Mouse (Mus musculus) heart, postnatal 14 days (tissue): ENCODE results near the gene Dhx57. TPM values are rescaled to one million over a fixed set of nuclear protein-coding genes. Genes with fewer than 3 reads are reported as not detected.
"Not testable (repeated sequence)": the region's sequence is repeated elsewhere in the genome, so short reads cannot be mapped to it uniquely, and the experiment has no call there.

Experiments used
- DNase-seq, 2 experiments: peaks; one replicate each; pipeline ENCODE4 v3.0.0; 2021 to 2022
- intact Hi-C: fragments of 180-260 bp; cut with DNase I; formaldehyde crosslinking; loops from one replicate; pipeline ENCODE4 v1.15.1; 2025
- total RNA-seq, 2 experiments: library from RNA; stranded (reverse); gene quantifications; 2 replicates each; pipeline ENCODE4 v1.2.3; 2021

Dhx57 gene
- total RNA-seq, 2 experiments from 2014 or later: 8.2 to 9.7 TPM

DNA sequence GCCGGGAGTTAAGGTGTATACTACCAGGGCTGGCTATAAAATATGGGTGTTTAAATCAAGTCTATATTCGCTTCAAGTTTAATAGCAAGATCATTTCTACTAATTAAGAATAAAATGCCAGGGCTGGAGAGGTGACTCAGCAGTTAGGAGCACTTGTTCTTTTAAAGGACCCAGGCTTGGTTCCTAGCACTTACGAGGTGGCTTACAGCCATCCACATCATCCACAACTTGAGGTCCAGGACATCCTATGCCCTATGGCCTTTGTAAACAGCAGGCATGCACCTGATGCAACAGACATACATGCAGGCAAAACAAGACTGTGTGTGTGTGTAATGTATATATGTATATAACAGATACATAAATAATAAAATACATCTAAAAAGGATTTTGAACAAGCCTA lies 22.1 kb downstream of the Dhx57 start:
- intact Hi-C loops: no loop called here
- DNase-seq: no peak

- DNase-seq: no peak
- intact Hi-C loops: no loop called here
Measured at GRCm38 (mm10) chr17:80267065-80267464, 23.2 kb downstream of the Dhx57 start.

- DNase-seq: peak; percentile 69 to 74
- intact Hi-C loops: no loop called here
Measured at GRCm38 (mm10) chr17:80255208-80255607, 35.1 kb downstream of the Dhx57 start.

GRCm38 (mm10) chr17:80254421-80254820 lies 35.9 kb downstream of the Dhx57 start:
- no peak for DNase-seq
- intact Hi-C loops: no loop called here

- intact Hi-C loops: no loop called here
- DNase-seq: no peak
Measured at GRCm38 (mm10) chr17:80252757-80253525, 37.3 kb downstream of the Dhx57 start.

GRCm38 (mm10) chr17:80243116-80243515 lies 47.2 kb downstream of the Dhx57 start:
- intact Hi-C loops: no loop called here
- no peak for DNase-seq

- no peak for DNase-seq
- intact Hi-C loops: no loop called here
Measured at GRCm38 (mm10) chr17:80241594-80241993, 48.7 kb downstream of the Dhx57 start.

- no peak for DNase-seq
- intact Hi-C loops: no loop called here
Measured at GRCm38 (mm10) chr17:80237475-80237874, 52.8 kb downstream of the Dhx57 start.

DNA sequence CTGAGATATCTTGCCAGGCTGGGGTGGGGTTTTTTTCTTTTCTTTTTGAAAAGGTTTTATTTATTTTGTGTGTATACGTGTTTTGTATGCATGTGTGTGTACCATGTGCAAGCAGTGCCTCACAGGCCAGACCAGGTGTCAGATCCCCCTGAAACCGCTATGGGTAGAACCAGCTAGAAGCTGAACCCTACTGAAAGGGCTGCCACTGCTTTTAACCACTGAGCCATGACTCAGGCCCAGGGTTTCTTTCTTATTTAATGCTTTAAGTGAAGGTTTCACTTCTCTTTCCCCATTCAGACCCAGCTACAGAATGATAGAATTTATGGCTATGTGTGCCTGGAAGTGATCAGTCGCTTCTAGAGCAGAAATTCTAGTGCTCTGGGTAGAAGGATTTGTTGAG lies 53.5 kb downstream of the Dhx57 start:
- intact Hi-C loops: no loop called here
- DNase-seq: no peak

DNA sequence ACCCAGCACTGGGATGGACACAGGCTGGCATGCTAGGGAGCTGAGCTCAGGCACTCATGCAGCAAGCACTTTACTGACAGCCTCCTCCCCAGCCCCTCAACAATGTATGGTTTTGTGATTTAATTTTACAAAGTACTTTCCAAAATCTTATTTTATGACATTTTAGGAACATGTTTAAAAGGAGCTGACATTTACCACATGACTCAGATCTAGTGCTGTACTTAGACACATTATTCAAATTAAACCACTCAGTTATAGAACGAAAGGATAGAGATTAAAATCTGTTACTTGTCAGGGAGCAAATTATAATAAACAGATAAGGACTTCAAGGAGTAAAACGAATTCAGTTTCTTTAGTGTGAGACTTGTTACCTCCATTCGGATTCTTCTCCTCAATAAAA lies 54.8 kb downstream of the Dhx57 start:
- intact Hi-C loops: no loop called here
- DNase-seq: no peak

DNA sequence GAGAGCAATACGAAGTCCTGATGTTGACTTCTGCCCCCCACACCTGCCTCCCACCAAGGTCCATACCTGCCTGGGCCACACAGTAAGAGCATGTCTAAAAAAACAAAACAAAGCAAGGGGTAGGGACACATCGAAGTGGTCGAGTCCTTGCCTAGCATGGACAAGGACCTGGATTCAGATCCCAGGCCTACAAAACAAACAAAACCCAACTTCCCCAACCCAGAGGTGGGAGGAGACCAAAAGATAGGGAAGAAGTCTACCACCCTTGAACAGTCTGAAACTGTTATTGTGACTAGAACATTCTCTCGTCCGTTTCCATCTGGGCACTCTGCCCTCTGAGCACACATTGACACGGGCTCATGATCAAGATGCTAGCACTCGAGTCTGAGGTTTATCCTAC lies 55.9 kb downstream of the Dhx57 start:
- DNase-seq: no peak
- intact Hi-C loops: no loop called here

GRCm38 (mm10) chr17:80233844-80234243 lies 56.4 kb downstream of the Dhx57 start:
- no peak for DNase-seq
- intact Hi-C loops: no loop called here

GRCm38 (mm10) chr17:80229396-80229795 lies 60.9 kb downstream of the Dhx57 start:
- intact Hi-C loops: no loop called here

DNA sequence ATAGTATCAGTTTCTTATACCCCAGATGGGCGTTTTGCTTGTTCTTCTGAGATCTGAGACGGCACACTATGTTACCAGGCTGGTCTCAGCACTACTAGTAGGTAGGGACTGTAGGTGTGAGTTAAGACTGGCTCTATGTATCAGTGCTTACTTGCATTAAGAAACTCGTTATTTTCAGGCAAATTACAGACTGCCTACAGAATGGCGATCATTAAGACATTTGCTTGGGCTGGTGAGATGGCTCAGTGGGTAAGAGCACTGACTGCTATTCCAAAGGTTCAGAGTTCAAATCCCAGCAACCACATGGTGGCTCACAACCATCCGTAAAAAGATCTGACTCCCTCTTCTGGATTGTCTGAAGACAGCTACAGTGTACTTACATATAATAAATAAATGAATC lies 65.1 kb downstream of the Dhx57 start:
- intact Hi-C loops, DNase-seq: not testable (repeated sequence)

More at GRCm38 (mm10) chr17:80229396-80229795, 60.9 kb downstream of the Dhx57 start:
- peak; percentile 32 to 43 for DNase-seq

GRCm38 (mm10) chr17:80224326-80225116 lies 65.8 kb downstream of the Dhx57 start, which contains the start of gene Gemin6:
Gemin6 (plus strand) TSS chr17:80224441.
- intact Hi-C loops: no loop called here
- peak; percentile 73 to 80 for DNase-seq

DNA sequence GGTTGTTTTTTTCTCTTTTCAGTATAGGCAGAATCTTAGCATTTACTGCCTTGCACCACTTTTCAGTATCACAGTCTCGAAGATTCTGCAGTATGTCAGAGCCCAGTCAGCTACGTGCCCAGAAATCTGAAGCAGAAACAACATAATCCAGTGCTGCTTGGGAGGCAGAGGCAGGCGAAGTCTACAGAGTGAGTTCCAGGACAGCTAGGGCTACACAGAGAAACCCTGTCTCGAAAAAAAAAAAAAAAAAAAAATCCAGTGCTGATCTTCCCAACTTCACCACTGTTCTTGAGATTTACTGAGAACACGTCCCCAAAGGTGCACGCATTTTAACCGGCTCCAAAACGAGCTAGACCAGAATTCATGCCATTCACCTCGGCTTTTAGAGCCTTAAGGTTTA lies 66.4 kb downstream of the Dhx57 start:
- intact Hi-C loops: no loop called here
- no peak for DNase-seq

DNA sequence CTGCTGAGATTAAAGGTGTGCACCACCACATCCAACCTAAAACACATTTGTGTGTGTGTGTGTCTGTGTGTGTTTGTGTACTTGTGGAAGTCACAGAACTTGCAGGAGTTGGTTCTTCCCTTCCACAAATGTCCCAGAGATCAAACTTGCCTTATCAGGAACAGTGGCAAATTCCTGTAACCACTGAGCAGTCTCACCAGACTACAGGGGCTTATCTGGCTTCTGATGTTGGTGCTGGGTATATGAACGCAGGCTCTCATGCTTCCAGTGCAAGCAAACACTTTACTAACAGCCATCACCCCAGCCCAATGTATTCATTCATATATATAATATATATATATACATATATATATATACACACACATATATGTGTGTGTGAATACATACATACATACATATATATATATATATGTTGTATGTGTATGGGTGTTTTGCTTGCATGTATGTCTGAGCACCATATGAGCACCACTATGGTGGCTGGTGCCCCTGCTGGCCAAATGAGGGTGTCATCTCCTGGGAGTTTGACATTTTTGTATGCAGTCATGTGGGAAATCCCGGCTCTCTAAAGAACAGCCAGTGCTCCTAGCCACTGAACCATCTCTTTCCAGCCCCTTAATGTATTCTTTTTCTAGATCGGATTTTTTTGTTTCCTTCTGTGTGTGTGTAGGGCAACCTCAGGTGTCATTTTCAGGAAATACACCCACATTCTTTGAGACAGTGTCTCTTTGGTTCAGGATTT lies 68.2 kb downstream of the Dhx57 start:
- DNase-seq: no peak
- intact Hi-C loops: no loop called here

DNA sequence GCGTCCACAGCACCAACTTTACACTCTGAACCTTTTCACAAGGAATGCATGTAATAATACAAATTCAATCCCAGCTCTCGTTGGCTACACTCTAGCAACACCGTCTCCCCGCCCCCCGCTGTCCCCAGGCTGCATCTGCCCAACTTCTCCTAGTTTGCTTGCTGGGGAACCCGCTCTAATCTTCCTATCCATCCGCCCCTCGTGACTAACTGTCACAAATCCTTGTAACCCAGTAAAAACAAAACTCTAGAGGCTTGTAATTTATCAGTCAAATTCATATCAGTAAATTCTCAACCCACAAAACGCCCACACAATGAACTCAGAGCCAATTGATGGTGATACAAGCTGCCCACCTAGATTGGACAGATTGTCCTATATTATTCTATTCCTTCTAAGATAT lies 69.1 kb downstream of the Dhx57 start:
- DNase-seq: no peak
- intact Hi-C loops: no loop called here

DNA sequence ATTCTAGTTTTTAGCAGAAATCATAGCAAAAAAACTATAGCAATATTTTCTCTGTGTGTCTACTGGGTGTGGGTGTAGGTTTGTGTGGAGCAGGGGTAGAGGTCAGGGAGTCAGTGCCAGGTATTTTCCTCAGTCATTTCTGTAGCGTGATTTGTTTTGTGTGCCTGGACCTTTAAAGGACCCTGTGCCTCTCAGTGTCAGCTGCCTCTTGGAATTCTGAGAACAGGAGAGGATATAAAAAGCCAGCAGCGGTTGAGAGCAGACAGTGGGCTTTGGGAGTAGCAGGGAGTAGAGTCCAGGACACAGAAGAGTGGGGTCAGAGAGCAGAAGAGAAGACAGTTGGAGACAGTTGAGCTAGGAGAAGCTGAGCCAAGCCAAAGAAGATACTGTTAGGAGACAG lies 70.1 kb downstream of the Dhx57 start:
- no peak for DNase-seq

GRCm38 (mm10) chr17:80213998-80214397 lies 76.3 kb downstream of the Dhx57 start:
- not testable (repeated sequence) for DNase-seq

More for the DNA sequence above, 70.1 kb downstream of the Dhx57 start:
- intact Hi-C loops: no loop called here

More at GRCm38 (mm10) chr17:80213998-80214397, 76.3 kb downstream of the Dhx57 start:
- intact Hi-C loops: not testable (repeated sequence)
